Mouse (Mus musculus) bone marrow macrophage, adult 2 months (primary cell): Measurements from ENCODE around the gene Tuba1a. TPM values are rescaled to one million over a fixed set of nuclear protein-coding genes. Genes with fewer than 3 reads are reported as not detected.
"Not testable (repeated sequence)": the region's sequence is repeated elsewhere in the genome, so short reads cannot be mapped to it uniquely, and the experiment has no call there.

ENCODE experiments used
- H3K27ac ChIP-seq: 2 replicates; pipeline ENCODE4 v1.5.1; 2012; ENCODE audit warnings: low read depth, low read length; ENCODE audit not compliant: insufficient read depth
- H3K4me1 ChIP-seq: 2 replicates; pipeline ENCODE4 v1.6.1; 2012; ENCODE audit warnings: low read length; ENCODE audit not compliant: control insufficient read depth, insufficient read depth
- H3K4me3 ChIP-seq: 2 replicates; pipeline ENCODE4 v1.5.1; 2012; ENCODE audit warnings: mild to moderate bottlenecking, low read length, moderate library complexity; ENCODE audit not compliant: insufficient read depth
- CTCF ChIP-seq: IDR thresholded peaks from 2 replicates; pipeline ENCODE4 v1.5.1; 2012; ENCODE audit warnings: low read depth, mild to moderate bottlenecking, low read length, moderate library complexity
- POLR2A ChIP-seq: IDR thresholded peaks from 2 replicates; pipeline ENCODE4 v1.6.1; 2012; ENCODE audit warnings: mild to moderate bottlenecking, low read depth, low read length, borderline replicate concordance
- polyA plus RNA-seq: library from polyadenylated mRNA; stranded (reverse); fragments of >200 nt; gene quantifications from 2 replicates; pipeline ENCODE4 v1.2.4, GENCODE M21; 2012; ENCODE audit not compliant: missing spikeins, insufficient read depth, insufficient read length

Gene Tuba1a
- polyA plus RNA-seq, 1 experiment, result 43.3 TPM

DNA sequence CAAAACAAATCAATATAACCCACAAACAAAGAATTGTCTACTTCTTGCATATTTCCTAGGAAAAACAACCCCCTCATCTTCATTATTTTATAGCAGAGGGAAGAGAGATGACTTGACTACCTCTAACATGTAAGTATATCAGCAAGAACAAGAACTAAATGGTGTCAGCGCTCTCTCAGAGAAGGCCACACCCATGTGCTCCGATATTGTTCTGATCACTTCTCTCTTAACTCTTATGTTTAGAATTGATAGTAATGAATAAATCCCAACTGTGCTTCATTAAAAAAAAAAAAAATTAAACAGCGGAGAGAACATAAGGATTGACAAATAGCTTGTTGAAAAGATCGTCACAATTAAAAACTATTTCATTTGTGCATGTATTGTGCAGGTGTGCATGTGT, 1.8 kb upstream of the Tuba1a start:
- TF ChIP-seq POLR2A (no peak), CTCF (no peak)
- no peak overlapping the region for H3K4me3 ChIP-seq
- peaks cover 21% of the 10 kb centered on the region for H3K4me1 ChIP-seq
- H3K27ac ChIP-seq, result no peak overlapping the region

- Histone ChIP-seq H3K4me3 (no peak overlapping the region), H3K4me1 (peaks cover 21% of the 10 kb centered on the region), H3K27ac (no peak overlapping the region)
- no peak for TF ChIP-seq CTCF
Measured at GRCm38 (mm10) chr15:98954425-98955253, 1.1 kb upstream of the Tuba1a start.

GRCm38 (mm10) chr15:98952751-98953400, 627 bp downstream of the Tuba1a start:
- Histone ChIP-seq H3K4me1 (peaks cover 21% of the 10 kb centered on the region), H3K27ac (peak overlapping the region; percentile 67), H3K4me3 (peak overlapping the region; percentile 88)
- no peak for TF ChIP-seq CTCF
- no peak for TF ChIP-seq POLR2A

DNA sequence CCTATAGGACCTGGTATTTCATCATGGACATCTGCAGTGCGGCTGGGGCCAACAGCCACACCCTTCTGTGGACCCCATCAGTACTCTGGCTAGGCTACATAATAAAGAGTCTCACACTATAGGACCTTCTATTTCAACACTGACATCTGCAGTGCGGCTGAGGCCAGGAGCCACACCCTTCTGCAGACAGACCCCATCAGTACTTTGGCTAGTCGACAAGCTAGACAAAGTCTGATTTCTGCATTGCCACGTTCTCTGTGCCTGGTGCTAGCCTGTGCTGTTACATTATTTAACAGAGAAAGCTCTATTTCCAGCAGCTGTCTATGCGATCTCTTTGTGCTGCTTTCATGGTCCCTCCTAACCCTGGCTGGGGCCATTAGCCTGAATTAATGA, 1.4 kb downstream of the Tuba1a start:
- H3K4me3 ChIP-seq, result peak overlapping the region; percentile 33
- peaks cover 15% of the 10 kb centered on the region for H3K4me1 ChIP-seq
- no peak overlapping the region for H3K27ac ChIP-seq
- TF ChIP-seq CTCF, result no peak
- TF ChIP-seq POLR2A, result no peak

DNA sequence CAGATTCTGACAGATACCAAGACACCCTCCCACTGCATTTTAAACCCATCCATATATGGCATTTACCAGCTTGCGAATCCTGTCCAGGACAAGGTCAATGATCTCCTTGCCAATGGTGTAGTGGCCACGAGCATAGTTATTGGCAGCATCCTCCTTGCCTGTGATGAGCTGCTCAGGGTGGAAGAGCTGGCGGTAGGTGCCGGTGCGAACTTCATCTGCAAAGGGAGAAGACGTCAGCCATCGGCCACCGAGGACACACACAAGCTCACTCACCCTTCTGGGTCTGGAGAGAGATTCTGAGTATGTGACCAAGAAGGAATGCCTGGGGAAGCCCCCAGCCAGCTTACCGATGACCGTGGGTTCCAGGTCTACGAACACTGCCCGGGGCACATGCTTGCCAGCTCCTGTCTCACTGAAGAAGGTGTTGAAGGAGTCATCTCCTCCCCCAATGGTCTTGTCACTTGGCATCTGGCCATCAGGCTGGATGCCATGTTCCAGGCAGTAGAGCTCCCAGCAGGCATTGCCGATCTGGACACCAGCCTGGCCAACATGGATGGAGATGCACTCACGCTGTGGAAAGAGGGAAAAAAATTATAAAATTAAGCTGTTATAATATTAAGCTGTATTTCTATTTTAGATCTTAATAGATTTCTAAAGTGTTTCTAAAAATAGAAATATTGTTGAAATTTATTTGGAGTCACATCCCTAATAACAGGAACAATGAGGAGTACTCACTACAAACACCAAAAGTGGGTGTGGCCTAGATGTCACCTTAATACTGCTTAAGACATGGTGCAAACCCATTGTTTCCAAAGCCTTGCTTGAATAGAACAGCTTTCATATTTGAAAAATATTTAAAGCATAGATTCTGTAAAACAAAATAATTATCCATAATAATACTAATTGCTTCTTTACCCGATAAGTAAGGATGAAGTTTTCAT, 2.1 kb downstream of the Tuba1a start:
- H3K4me3 ChIP-seq, result peak overlapping the region; percentile 33; the same call in 1 of the 2 replicates
- not testable (repeated sequence) for H3K27ac ChIP-seq, H3K4me1 ChIP-seq

DNA sequence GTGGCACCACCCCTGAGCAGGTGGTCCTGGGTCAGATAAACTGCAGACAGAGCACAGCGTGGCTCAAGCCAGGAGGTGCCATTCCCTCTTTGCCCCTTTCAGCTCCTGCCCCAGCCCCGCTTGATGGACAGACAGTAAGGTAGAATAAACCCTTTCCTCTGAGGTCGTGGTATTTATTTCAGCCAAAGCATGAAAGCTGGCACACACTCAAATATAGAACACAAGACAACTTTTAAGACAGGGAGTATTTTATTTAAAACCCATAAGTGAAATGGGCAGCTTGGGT, 4.0 kb downstream of the Tuba1a start:
- no peak for TF ChIP-seq CTCF
- TF ChIP-seq POLR2A, result no peak
- peaks cover 9% of the 10 kb centered on the region for H3K4me1 ChIP-seq
- no peak overlapping the region for H3K27ac ChIP-seq
- no peak overlapping the region for H3K4me3 ChIP-seq

DNA sequence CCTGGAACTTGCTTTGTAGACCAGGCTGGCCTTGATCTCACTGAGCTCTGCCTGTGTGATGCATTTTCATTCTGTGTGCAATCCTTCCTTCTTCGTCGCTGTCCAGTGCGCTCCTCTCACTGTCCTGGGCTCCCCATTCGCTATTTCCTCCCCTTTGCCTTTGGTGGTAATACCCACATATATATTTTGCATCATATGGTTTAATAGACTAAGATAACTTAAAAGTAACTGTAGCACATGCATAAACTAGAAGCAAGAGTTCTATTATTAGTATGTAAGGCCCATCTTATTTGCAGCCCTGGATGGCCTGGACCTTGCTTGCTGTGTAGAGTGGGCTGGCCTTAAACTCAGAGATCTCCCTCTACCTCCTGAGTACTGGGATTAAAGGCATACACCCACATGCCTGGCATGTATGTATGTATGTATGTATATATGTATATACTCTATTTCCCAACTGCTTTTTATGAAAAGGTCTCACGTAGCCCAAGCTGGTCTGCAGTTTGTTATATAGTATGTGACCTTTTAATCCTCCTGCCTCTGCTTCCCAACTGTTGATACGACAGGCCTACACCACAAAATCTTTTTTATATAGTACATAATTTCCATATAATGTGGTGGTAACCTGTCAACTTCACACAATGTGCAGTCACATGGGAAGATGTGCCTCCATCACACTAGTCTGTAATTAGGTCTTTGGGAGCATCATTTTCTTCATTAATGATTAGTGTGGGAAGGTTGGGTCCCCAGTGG, 4.5 kb downstream of the Tuba1a start:
- TF ChIP-seq CTCF, result no peak
- no peak for TF ChIP-seq POLR2A
- Histone ChIP-seq H3K27ac (no peak overlapping the region), H3K4me1 (peaks cover 9% of the 10 kb centered on the region), H3K4me3 (no peak overlapping the region)

DNA sequence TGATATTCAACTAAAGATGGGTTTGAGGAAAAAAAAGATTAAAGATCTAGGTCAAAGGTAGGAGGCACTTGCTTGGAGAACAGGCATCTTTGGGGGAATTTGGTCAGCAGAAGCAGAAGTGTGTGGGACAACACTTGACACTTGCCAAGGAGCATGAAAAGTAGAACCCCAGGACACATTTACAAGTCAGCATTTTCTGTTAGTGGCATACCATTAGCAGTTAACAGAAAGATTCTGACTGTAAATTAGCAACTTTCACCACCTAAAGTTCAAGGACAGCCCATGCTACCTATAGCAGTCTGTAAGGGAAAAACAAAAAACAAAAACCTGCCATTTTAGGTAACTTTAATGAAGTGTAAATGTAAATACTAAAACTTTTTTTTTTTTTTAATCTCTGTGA, 5.1 kb downstream of the Tuba1a start:
- no peak for TF ChIP-seq CTCF
- no peak for TF ChIP-seq POLR2A
- Histone ChIP-seq H3K27ac (no peak overlapping the region), H3K4me1 (peaks cover 9% of the 10 kb centered on the region), H3K4me3 (no peak overlapping the region)

GRCm38 (mm10) chr15:98947884-98948283, 5.6 kb downstream of the Tuba1a start:
- TF ChIP-seq CTCF (no peak), POLR2A (no peak)
- Histone ChIP-seq H3K4me3 (no peak overlapping the region), H3K27ac (no peak overlapping the region)

More at GRCm38 (mm10) chr15:98947884-98948283, 5.6 kb downstream of the Tuba1a start:
- H3K4me1 ChIP-seq, result peaks cover 9% of the 10 kb centered on the region
